ENCODE assay signal across 9 mouse cellular contexts in the genomic region with DNA sequence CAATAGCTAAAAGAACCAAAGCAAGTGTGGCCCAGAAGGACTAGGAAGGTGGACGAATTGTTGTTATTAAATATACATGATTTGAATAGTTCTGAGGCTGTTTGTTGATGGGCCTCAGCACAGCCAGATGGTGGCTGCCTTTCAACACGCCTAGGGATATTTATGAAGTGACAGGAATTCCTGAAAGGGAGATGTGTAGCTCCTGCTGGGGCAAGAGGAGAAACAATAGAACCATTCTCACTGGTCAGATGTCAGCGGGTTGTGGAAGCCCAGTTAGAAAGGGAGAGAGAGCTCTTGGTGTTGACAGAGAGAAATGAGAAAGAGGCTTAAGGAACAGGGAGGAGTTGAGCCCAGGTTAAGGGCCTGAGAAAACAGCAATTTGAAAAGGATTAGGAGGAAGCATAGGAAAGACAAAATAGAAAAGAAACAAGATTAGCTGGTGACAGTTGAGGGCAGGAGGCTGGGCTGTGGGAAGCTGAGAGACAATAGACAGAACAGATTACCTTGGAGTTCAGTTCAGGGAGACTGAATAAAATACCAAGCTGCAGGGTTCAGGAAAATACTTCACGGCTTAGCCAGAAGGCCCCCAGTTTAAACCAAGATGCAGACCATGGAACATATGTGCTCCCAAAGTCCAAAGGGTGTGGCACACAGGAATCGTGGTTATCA.
DNase-seq lines count a peak whose midpoint lies in the region; ATAC-seq lines count a peak whose summit lies in the region.
"Had no signal": no experiment of that assay in that cellular context is flagged by ENCODE, and none has a peak within 500 bp of the region (broad histone marks: within the 10 kb centered on the region; RNA-seq: fewer than 3 reads in every experiment).

No protein-coding gene starts in this region.

- ATAC-seq in forebrain, embryonic 15.5 days (replicated peaks), result peak; percentile 57

- no peak overlapping the region for H3K4me2 ChIP-seq in forebrain, embryonic 15.5 days (replicated peaks)

- peaks cover 37% of the 10 kb centered on the region for H3K4me1 ChIP-seq in forebrain, embryonic 15.5 days

- H3K36me3 ChIP-seq in forebrain, embryonic 15.5 days, result no peaks in the 10 kb centered on the region

- 9% methylated on average over 5 of the region's 5 CpGs for WGBS in forebrain, embryonic 15.5 days

- intact Hi-C loops in heart, postnatal 10 days (cut with DNase I), result loop anchor here (10.0 kb wide), 1 partner anchor 236 kb away; no protein-coding TSS in a partner anchor
- intact Hi-C loops in heart, postnatal 25 days (cut with DNase I), result no loop called here

- no peak overlapping the region for H3K4me3 ChIP-seq in forebrain, embryonic 15.5 days

- DNase-seq in heart, postnatal 10 days, result peak; percentile 2 to 4
- DNase-seq in heart, postnatal 25 days (ENCODE audit: low spot score), result no peak
- peak; percentile 69 for DNase-seq in embryo, embryonic 10 days (ENCODE audit: low spot score)
- peak; percentile 25 to 49 for DNase-seq in lung, postnatal 4 days
- DNase-seq in adrenal gland, adult 2 months, result no peak
- no peak for DNase-seq in urinary bladder, postnatal 36 days (ENCODE audit: low spot score in 2 of 2)
- no peak for DNase-seq in MN1 (ENCODE audit: low spot score)
- DNase-seq: liver had no signal

- H3K27me3 ChIP-seq in forebrain, embryonic 15.5 days, result no peaks in the 10 kb centered on the region

- H3K9ac ChIP-seq in forebrain, embryonic 15.5 days (replicated peaks), result no peak overlapping the region

- H3K27ac ChIP-seq in forebrain, embryonic 15.5 days (replicated peaks), result no peak overlapping the region

- H3K9me3 ChIP-seq in forebrain, embryonic 15.5 days, result no peaks in the 10 kb centered on the region

Comparison
In these comparisons a context has a peak if more than half of its experiments do, and no peak if none do; other contexts are left out.
1. DNase-seq: peak in heart, postnatal 10 days (2 of 2), embryo, embryonic 10 days (single experiment) and lung, postnatal 4 days (2 of 2); none in heart, postnatal 25 days (single experiment), adrenal gland, adult 2 months (single experiment), urinary bladder, postnatal 36 days (0 of 2) and MN1 (single experiment).